Mouse (Mus musculus): Measurements from ENCODE around the gene Fgfr1op2.

Fgfr1op2 gene

DNA sequence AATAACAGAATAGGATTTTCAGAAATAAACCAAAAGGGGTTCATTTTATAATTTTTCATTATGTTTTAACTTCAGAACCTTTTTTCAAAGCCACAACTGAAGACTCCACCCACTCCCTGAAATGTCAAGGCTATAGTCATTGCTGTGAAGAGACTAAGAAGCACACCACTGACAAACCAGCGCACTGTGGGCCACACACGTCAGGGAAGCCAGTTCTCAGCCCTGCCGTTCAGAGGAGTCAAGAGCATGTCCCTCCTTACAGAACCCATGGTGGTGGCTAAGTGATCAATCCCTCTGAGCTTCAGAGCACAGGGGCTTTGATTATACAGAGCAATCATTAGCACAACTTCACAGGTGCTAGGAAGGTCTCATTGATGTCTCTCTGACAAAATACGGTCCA is 25.6 kb downstream of the Fgfr1op2 start:
- DNase-seq (ENCODE audit: extremely low read depth, low read depth), result no peak

DNA sequence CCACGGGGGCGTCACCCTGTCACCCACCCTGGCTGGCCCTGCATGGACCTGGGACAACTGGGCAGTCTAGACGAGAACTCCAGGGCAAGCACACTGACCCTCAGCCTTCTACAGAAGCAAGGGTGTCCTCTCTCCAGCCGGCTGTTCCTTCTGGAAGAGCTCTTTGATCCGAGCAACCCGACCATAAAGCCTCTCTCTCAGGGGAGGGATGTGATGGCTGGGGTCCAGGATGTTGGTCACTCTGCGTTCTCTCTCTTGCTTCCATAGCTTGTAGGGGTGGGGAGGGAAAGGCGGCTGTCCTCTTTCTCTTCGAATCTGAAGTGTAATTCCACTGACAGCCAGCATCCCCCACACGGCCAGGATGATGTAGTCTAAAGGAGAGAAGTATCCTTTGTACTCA is 26.6 kb downstream of the Fgfr1op2 start:
- DNase-seq (ENCODE audit: extremely low read depth, low read depth), result no peak

GRCm38 (mm10) chr6:146611385-146611784 is 34.4 kb downstream of the Fgfr1op2 start:
- DNase-seq (ENCODE audit: extremely low read depth, low read depth), result no peak

GRCm38 (mm10) chr6:146611897-146612296 is 34.9 kb downstream of the Fgfr1op2 start:
- DNase-seq (ENCODE audit: extremely low read depth, low read depth), result no peak

DNA sequence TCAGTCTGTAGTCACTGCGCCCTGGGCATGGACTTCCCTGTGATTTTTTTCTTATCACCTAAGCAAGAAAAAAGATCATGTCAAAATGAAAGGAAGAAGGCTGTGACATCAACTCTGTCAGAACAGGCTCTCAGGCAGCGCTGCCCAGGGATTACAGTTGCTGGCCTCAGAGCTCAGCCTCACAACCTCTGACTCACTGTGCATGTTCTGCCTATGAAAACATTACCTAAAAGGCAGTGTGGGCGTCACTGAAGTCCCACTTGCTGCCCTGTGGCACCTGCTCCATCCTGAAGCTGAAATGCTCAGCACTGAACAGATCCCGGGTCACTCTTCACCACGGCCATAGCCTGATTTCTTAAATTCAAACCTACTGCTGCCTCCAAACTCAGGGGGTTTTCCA is 35.7 kb downstream of the Fgfr1op2 start:
- no peak for DNase-seq (ENCODE audit: extremely low read depth, low read depth)

DNA sequence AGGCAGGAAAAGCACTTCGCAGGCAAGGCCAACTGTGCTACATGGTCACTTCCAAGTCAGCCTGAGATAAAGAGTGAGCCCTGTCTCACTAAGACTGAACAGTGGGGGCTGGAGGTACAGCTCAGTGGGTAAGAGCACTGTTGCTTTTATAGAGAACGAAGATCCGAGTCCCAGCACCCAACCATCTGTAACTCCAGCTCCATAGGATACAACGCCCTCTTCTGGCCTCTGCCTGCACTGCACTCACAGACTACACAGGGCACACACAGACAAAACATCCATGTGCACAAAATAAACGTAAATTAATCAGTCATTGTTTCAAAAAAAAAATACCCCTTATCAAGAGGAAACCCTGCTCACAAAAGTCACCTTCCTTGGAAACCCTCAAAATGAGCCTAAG is 36.9 kb downstream of the Fgfr1op2 start:
- no peak for DNase-seq (ENCODE audit: extremely low read depth, low read depth)

GRCm38 (mm10) chr6:146614541-146614940 is 37.5 kb downstream of the Fgfr1op2 start:
- DNase-seq (ENCODE audit: extremely low read depth, low read depth), result no peak

DNA sequence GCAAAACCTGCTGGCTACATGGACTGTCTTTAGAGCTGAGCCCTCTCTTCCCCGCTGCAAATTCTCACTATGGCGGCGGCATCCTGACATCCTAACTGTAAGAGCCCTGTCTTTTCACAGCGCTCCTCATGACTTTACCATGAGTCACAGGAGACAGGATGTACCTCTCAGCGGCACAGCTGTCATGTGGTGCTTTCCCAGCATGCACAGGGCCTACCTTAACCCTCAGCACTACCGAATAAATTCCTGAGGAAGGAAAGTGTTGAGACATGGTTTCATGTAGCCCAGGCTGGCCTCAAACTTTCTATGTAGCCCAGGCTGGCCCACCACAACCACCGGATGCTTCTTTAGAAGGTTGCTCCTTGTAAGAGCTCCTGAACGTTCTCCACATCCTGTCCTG is 38.9 kb downstream of the Fgfr1op2 start:
- no peak for DNase-seq (ENCODE audit: extremely low read depth, low read depth)

- no peak for DNase-seq (ENCODE audit: extremely low read depth, low read depth)
Observed at GRCm38 (mm10) chr6:146616670-146617069, 39.7 kb downstream of the Fgfr1op2 start.

DNA sequence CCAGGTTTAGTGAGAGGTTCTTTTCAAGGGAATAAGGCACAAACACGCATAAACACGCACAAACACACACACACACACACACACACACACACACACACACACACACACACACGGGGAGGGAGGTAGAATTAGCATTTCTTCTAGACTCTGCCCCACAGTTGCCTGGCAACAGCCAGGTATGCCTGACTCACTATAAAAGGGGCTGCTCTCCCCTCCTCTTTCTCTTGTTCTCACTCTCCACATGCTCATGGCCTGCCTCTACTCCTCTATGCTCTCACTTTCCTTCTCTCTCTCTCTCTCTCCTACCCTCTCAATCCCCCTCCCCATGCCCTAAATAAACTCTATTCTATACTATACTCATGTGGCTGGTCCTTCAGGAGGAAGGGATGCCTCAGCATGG is 51.1 kb downstream of the Fgfr1op2 start:
- no peak for DNase-seq (ENCODE audit: extremely low read depth, low read depth)

DNA sequence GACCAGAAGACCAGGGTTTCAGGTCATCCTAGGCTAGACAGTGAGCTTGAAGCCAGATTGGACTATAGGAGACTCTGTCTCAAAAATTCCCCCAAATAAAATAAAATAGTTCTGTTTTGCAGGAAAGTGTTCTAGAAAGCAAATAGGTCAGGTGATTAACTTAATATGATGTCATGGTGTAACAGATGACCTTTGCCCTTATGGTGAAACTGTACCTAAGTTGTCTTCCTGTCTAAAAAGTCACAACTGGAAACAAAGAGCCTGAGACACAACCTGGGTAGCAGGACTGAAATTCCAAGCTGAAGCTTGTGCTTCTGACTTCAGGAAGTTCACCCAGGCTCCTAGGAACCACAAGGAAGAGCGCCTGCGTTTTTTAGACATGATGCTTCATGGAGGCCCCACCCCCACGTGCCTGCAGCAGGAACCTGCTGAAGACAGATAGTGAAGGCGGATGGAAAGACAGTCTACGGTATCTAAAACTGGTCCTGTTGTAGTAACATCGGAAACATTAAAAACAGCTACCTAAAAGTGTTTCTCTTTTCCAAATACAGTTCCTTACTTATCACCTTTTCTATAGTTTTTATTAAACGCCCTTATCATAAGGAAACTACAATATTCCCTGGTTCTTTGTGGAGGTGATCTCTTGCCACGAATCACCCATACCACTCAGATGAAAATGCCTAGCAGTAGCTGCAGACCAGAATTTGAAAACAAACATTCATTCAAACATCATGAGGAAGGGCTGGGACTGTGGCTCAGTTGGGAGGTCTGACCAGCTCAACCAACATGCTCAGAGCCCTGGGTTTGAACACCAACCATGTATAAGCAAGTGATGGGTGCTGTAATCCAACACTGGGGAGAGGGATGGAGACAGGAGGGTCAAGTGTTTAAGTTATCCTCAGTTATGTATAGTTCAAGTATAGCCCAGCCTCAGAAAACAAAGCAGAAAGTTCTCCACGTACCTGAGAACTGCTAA is 53.1 kb downstream of the Fgfr1op2 start:
- DNase-seq (ENCODE audit: extremely low read depth, low read depth), result peak; percentile 69

DNA sequence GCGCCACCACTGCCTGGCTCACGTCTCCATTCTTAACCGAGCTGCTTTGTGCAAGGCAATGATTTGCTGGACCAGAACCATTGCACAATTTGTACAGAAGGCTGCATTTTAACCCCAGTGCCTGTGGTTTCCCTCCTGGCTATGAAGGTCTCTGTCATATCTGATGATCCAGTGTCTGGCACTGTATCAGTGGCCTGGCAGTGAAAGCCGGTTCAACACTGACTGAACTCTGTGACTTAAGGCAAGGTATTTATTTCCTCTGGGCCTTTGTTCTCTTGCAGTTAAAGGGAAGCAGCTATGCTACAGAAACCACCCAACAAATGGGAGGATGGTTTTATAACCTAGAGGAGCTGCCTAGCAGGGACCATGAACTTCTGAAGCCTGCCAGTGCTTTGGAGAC is 54.0 kb downstream of the Fgfr1op2 start:
- DNase-seq (ENCODE audit: extremely low read depth, low read depth), result no peak

GRCm38 (mm10) chr6:146631847-146632246 is 54.8 kb downstream of the Fgfr1op2 start:
- DNase-seq (ENCODE audit: extremely low read depth, low read depth), result no peak

DNA sequence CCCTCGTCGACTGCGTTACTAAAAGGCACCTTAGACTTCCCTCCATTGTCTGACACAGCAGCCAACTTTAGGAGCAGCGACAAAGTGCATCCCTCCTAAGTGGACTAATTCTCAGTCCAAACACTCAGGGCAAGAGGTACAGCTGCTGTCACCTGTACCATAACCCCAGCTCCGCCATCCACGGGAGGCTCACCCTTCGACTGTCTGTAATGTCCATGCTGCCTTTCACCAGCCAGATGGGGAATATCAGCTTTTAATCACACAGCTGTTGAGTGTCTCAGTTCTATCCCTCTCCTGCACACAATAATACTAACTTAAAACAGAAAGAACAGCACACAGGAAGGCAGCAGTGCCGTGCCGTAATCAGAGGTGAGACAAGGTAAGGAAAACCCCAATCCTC is 55.4 kb downstream of the Fgfr1op2 start:
- no peak for DNase-seq (ENCODE audit: extremely low read depth, low read depth)

DNA sequence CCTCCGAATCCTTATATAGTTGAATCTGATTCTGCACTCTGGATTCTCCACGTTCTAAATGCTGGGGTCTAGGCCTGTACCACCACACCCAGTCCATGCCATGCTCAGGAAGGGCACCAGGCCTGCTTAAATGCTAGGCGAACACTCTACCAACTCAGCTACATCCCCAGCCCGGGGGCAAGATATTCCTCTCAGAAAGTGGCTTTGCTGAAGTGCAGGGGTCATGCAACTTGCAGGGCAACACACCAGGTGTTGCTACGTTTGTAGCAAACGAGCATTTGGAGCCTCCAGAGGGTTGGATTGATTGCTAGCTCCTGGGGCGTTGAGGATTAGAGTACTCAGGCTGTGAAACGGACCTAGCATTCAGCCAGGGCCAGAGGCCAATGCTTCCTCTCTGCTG is 56.1 kb downstream of the Fgfr1op2 start:
- no peak for DNase-seq (ENCODE audit: extremely low read depth, low read depth)

- no peak for DNase-seq (ENCODE audit: extremely low read depth, low read depth)
Observed at GRCm38 (mm10) chr6:146633629-146634014, 56.6 kb downstream of the Fgfr1op2 start.

GRCm38 (mm10) chr6:146634015-146634722 is 57.2 kb downstream of the Fgfr1op2 start:
- DNase-seq (ENCODE audit: extremely low read depth, low read depth), result no peak

DNA sequence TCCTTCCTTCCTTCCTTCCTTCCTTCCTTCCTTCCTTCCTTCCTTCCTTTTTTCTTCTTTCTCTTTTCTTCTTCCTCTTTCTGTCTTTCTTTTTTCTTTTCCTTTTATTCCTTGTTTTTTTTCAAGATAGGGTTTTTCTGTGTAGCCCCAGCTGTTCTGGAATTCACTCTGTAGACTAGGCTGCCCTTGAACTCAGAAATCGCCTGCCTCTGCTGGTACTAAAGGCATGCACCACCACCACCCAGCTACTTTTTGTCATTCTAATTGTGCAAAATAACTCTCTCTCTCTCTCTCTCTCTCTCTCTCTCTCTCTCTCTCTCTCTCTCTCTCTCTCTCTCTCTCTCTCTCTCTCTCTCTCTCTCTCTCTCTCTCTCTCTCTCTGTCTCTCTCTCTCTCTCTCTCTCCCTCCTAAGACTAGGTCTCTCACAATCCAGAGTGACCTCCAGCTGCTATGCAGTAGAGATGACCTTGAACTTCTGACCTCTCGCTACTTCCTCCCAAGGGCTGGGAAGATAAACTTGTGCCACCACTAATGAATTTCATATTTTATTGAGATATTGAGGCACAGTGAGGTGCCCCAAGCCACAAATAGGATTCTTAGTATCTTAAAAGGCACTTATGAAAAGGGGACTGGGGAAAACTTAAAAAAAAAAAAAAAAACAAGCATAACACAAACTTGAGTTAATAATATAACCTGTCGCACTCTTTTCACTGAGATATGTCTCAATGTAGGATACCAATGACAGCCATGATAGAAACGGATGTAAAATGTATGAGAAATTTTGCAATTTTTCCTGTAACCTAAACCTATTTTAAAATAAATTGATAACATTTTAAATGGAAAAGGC is 58.0 kb downstream of the Fgfr1op2 start:
- DNase-seq (ENCODE audit: extremely low read depth, low read depth), result no peak

GRCm38 (mm10) chr6:146636482-146636881 is 59.5 kb downstream of the Fgfr1op2 start:
- DNase-seq (ENCODE audit: extremely low read depth, low read depth), result no peak

DNA sequence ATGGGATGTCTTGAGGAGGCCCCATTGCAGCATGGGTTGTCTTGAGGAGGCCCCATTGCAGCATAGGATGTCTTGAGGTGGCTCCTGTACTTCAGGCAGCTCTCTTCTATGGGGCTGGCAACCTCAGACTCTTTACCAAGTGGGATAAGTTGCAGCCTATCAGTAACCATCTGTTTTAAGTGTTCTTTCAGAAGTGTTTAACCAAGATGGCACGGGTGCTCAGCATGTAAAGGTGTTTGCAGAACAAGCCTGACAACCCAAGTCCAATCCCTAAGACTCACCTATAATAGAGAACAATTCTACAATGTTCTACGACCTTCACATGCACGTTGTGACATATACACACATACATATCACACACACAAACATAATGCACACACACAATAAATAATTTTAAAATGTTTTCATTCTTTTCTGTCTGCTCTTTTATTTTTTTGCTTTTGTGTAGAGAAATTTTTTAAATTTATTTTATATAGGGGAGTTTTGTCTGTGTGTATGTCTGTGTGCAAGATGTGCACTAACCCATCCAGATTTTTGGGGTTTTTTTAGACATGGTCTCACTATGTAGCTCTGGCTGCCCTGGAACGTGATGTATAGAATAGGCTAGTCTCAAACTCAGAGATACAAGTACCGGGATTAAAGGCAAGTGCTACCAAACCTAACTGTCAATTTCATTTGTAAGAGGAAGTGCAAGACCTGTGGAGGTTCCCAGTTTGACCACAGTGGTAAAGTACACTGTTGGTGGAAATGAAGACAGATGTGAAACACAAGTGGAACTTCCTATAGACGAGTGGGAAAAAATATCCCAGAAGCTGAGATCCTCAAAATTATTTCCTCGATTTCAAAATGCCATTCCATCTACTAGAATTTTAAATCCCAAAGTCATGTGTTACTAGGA is 63.3 kb downstream of the Fgfr1op2 start:
- no peak for DNase-seq (ENCODE audit: extremely low read depth, low read depth)

DNA sequence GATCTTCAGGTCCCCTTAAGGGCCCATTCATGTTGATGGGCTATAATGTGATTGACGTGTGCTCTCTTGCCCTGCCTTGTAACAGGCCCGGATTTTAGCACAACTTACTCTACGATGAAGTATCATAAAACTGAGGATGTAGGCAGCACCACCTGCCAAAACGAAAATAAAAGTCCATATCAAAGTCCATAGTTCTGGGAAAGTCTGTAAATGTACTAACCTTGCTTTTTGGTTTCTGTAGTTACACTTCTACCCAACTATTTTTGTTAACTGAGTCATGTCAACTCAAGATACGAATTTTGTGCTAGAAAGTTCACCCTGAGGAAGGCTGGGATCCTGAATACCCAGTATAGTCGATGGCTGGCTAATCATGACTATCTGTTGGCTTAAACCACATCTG is 64.0 kb downstream of the Fgfr1op2 start:
- DNase-seq (ENCODE audit: extremely low read depth, low read depth), result no peak
